Mouse (Mus musculus): Measurements from ENCODE around the gene Lemd1. TPM values are rescaled to one million over a fixed set of nuclear protein-coding genes. Genes with fewer than 3 reads are reported as not detected.

Gene Lemd1
- polyA plus RNA-seq, 1 experiment, result not detected

DNA sequence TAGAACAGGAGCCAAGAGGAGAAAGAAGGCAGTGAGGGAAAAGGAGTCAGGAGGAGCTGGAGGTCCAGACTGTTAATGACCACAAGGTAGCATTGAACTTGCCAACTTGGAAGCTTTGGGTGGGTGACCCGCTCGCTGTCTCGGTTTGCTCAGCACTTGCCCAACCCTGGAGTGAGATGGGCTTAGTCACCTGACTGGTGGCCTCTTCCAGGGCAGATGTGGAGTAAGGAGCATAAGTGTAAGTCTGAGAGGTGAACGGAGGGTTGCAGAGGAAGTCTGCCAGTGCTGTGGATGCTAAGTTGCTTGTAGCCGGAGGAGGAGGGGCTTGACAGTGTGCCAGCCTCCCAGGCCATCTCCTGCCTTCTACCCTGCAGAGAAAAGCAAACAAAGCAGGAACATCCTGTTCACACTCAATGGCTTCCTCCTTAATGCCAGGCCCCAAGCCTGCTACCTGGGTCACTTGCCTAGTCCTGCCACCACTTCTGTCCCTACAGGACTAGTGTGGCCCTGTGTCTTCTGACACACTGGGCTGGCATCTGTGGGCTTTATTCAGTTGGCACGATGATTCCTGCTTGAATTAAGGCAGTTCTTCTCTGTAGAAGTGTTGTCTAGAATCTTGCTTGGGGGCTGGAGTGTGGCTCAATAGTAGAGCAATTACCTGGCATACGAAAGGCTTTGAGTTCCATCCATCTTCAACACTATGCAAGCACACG lies 45.1 kb upstream of the Lemd1 start:
- DNase-seq, result no peak

DNA sequence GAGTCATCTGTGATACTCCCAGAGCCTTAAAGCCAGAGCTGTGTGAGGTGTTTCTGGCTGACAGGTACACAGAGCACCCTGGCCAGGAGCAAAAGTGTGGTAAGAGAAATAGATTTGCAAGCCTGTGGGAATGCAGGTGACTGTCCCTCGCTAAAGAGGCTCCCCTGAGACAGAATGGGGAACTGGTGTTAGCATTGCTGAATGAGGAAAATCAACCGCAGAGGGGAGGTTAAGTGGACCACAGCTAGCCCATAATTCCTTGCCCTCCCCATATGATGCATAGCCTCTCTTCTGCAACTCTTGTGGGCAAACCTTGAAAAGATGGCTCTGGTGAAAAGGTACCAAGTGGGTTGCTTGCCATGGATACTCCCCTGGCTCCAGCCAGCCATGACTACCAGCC lies 41.8 kb upstream of the Lemd1 start:
- 9% methylated on average over 2 of the region's 2 CpGs for WGBS
- no peak for TF ChIP-seq POLR2A (IDR thresholded peaks at IDR 0.05; ENCODE audit: control insufficient read depth, extremely low read depth, insufficient read depth, low read length, poor library complexity)
- no peak for TF ChIP-seq CTCF (IDR thresholded peaks at IDR 0.05; ENCODE audit: borderline replicate concordance, control insufficient read depth, extremely low read depth, insufficient read depth, low read length, poor library complexity)
- Histone ChIP-seq H3K4me1 (replicated peaks; ENCODE audit: control insufficient read depth, insufficient read depth, low read length) (no peaks in the 10 kb centered on the region), H3K36me3 (ENCODE audit: control insufficient read depth, insufficient read depth, low read length) (no peaks in the 10 kb centered on the region), H3K27ac (ENCODE audit: control insufficient read depth, insufficient read depth, low read length) (no peak overlapping the region), H3K4me3 (ENCODE audit: control insufficient read depth, insufficient read depth, low read length) (no peak overlapping the region), H3K27me3 (ENCODE audit: control insufficient read depth, insufficient read depth, low read length) (no peaks in the 10 kb centered on the region)
- DNase-seq, result no peak

More for the DNA sequence above, 45.1 kb upstream of the Lemd1 start:
- Histone ChIP-seq H3K4me3 (ENCODE audit: control insufficient read depth, insufficient read depth, low read length) (no peak overlapping the region), H3K27ac (ENCODE audit: control insufficient read depth, insufficient read depth, low read length) (no peak overlapping the region), H3K27me3 (ENCODE audit: control insufficient read depth, insufficient read depth, low read length) (no peaks in the 10 kb centered on the region), H3K4me1 (replicated peaks; ENCODE audit: control insufficient read depth, insufficient read depth, low read length) (no peaks in the 10 kb centered on the region), H3K36me3 (ENCODE audit: control insufficient read depth, insufficient read depth, low read length) (no peaks in the 10 kb centered on the region)
- WGBS, result 77% methylated on average over 8 of the region's 8 CpGs
- TF ChIP-seq CTCF (IDR thresholded peaks at IDR 0.05; ENCODE audit: borderline replicate concordance, control insufficient read depth, extremely low read depth, insufficient read depth, low read length, poor library complexity) (no peak), POLR2A (IDR thresholded peaks at IDR 0.05; ENCODE audit: control insufficient read depth, extremely low read depth, insufficient read depth, low read length, poor library complexity) (no peak)

DNA sequence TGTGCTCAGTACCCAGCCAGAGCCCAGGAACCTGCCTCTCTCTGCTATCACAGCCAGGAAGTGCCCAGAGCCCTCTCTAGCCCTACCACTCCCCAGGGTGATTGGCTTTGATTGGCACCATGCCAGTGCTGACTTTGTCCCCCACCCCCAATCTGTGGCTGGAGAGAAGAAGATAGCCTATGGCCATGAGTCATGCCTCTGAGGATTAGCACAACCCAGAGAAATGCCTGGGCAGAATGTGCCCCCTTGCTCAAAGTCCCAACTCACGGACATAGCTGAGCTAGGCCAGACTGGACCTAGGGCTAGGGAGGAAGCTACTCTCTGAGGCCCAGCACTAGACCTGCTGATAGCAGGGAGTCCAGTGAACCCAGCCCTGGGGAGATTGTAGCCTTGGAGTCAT lies 41.1 kb upstream of the Lemd1 start:
- TF ChIP-seq POLR2A (IDR thresholded peaks at IDR 0.05; ENCODE audit: control insufficient read depth, extremely low read depth, insufficient read depth, low read length, poor library complexity) (no peak), CTCF (IDR thresholded peaks at IDR 0.05; ENCODE audit: borderline replicate concordance, control insufficient read depth, extremely low read depth, insufficient read depth, low read length, poor library complexity) (no peak)
- Histone ChIP-seq H3K27ac (ENCODE audit: control insufficient read depth, insufficient read depth, low read length) (no peak overlapping the region), H3K4me1 (replicated peaks; ENCODE audit: control insufficient read depth, insufficient read depth, low read length) (no peaks in the 10 kb centered on the region), H3K4me3 (ENCODE audit: control insufficient read depth, insufficient read depth, low read length) (no peak overlapping the region), H3K27me3 (ENCODE audit: control insufficient read depth, insufficient read depth, low read length) (no peaks in the 10 kb centered on the region), H3K36me3 (ENCODE audit: control insufficient read depth, insufficient read depth, low read length) (no peaks in the 10 kb centered on the region)
- no peak for DNase-seq
- WGBS, result 84% methylated on average over 1 of the region's 1 CpGs

DNA sequence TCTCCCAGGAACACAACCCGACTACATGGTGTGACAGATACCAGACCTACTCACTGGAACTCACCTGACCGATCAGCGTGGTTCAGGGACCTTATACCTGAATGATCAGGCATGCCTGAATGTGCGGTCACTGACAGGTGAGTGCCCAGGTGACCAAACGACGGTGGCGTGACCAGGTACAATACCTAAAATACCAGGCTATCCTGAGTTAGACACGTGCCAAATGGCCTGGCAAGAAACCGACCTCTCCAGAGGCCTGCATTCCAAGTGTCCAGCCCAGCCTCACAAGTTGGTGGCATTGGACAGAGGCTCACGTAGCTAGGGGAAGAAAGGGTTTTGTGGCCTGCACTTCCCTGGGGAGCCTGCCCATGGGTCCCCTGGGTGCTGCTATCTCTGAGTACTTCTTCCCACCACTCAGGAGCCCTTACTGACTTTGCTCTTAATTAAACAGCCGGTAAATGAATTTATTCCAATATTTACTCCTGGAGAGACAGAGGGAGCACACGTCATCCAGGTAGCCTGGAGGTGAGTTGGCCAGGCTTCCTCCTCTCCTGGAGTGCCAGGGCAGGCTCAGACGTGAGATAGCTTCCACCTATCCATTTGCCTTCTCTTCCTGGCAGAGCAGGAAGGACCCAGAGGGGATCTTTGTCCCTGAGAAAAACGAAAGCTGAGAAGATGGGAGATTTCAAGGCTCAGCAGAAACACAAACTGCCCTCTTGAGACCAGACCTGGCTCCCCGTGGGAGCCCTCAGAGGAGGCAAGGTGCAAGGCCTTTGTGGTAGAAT lies 40.2 kb upstream of the Lemd1 start:
- no peak overlapping the region for H3K4me3 ChIP-seq (ENCODE audit: control insufficient read depth, insufficient read depth, low read length)
- TF ChIP-seq CTCF (IDR thresholded peaks at IDR 0.05; ENCODE audit: borderline replicate concordance, control insufficient read depth, extremely low read depth, insufficient read depth, low read length, poor library complexity), result no peak
- no peaks in the 10 kb centered on the region for H3K27me3 ChIP-seq (ENCODE audit: control insufficient read depth, insufficient read depth, low read length)
- H3K27ac ChIP-seq (ENCODE audit: control insufficient read depth, insufficient read depth, low read length), result no peak overlapping the region
- 86% methylated on average over 15 of the region's 15 CpGs for WGBS
- no peak for DNase-seq
- H3K36me3 ChIP-seq (ENCODE audit: control insufficient read depth, insufficient read depth, low read length), result no peaks in the 10 kb centered on the region
- H3K4me1 ChIP-seq (replicated peaks; ENCODE audit: control insufficient read depth, insufficient read depth, low read length), result no peaks in the 10 kb centered on the region

- DNase-seq, result no peak
- Histone ChIP-seq H3K4me3 (ENCODE audit: control insufficient read depth, insufficient read depth, low read length) (no peak overlapping the region), H3K27ac (ENCODE audit: control insufficient read depth, insufficient read depth, low read length) (no peak overlapping the region), H3K36me3 (ENCODE audit: control insufficient read depth, insufficient read depth, low read length) (no peaks in the 10 kb centered on the region), H3K4me1 (replicated peaks; ENCODE audit: control insufficient read depth, insufficient read depth, low read length) (no peaks in the 10 kb centered on the region), H3K27me3 (ENCODE audit: control insufficient read depth, insufficient read depth, low read length) (no peaks in the 10 kb centered on the region)
- TF ChIP-seq POLR2A (IDR thresholded peaks at IDR 0.05; ENCODE audit: control insufficient read depth, extremely low read depth, insufficient read depth, low read length, poor library complexity), result no peak
- no peak for TF ChIP-seq CTCF (IDR thresholded peaks at IDR 0.05; ENCODE audit: borderline replicate concordance, control insufficient read depth, extremely low read depth, insufficient read depth, low read length, poor library complexity)
- WGBS, result 89% methylated on average over 2 of the region's 2 CpGs
These were observed 39.3 kb upstream of the Lemd1 start for GRCm38 (mm10) chr1:132151908-132152307.

DNA sequence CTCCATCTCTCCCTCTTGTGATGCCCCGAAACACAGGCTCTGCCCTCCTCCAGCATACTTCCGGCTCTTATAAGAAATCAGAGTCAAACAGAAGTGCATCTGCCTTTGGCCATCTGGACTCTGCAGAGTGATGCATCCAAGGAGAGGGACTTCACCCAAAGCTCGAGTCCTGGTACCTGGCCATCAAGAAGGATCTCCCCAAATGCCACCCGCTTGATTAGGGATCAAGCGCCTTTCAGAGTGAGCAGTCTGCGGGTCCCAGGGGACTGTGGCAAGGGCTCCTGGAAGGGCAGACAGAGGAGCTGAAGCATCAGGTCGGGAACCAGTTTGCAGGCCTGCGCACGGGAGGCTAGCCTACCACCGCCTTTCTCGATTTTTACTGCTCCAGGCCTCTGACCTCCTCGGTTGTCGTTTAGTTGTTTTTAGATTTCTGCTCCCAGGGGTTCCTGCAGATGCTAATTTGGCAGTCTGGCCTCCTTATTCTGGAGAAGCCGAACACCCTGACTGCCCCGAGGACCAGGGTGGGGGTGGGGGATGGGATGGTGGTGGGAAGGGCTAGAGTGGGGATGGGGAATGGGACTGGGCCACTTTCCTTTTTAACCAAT lies 38.0 kb upstream of the Lemd1 start:
- TF ChIP-seq POLR2A (IDR thresholded peaks at IDR 0.05; ENCODE audit: control insufficient read depth, extremely low read depth, insufficient read depth, low read length, poor library complexity) (no peak), CTCF (IDR thresholded peaks at IDR 0.05; ENCODE audit: borderline replicate concordance, control insufficient read depth, extremely low read depth, insufficient read depth, low read length, poor library complexity) (no peak)

More for the DNA sequence above, 38.0 kb upstream of the Lemd1 start:
- Histone ChIP-seq H3K27me3 (ENCODE audit: control insufficient read depth, insufficient read depth, low read length) (no peaks in the 10 kb centered on the region), H3K36me3 (ENCODE audit: control insufficient read depth, insufficient read depth, low read length) (no peaks in the 10 kb centered on the region), H3K4me1 (replicated peaks; ENCODE audit: control insufficient read depth, insufficient read depth, low read length) (no peaks in the 10 kb centered on the region), H3K27ac (ENCODE audit: control insufficient read depth, insufficient read depth, low read length) (no peak overlapping the region), H3K4me3 (ENCODE audit: control insufficient read depth, insufficient read depth, low read length) (no peak overlapping the region)
- no peak for DNase-seq
- WGBS, result 96% methylated on average over 15 of the region's 15 CpGs
